Mouse (Mus musculus): ENCODE measurements around the gene Bach2. TPM values are rescaled to one million over a fixed set of nuclear protein-coding genes. Genes with fewer than 3 reads are reported as not detected.
A peak's percentile ranks its signal among the peaks of the same experiment; 100 is the strongest.

Bach2 gene
- polyA plus RNA-seq, 1 experiment from 2014 or later = 1.1 TPM

- no peaks in the 10 kb centered on the region for H3K27me3 ChIP-seq (replicated peaks; ENCODE audit: control insufficient read depth, insufficient read depth, low read length)
Observed at GRCm38 (mm10) chr4:32299970-32300369, 61.4 kb downstream of the Bach2 start.

GRCm38 (mm10) chr4:32302668-32303067 is 64.1 kb downstream of the Bach2 start:
- H3K4me1 ChIP-seq (replicated peaks; ENCODE audit: control insufficient read depth, insufficient read depth, low read length) = 0 out of 2 replicates have a peak, but pooled peaks cover 3% of the 10 kb centered on the region
- H3K36me3 ChIP-seq (ENCODE audit: control insufficient read depth, insufficient read depth) = no peaks in the 10 kb centered on the region
- no peak overlapping the region for H3K27ac ChIP-seq (ENCODE audit: low read depth, low read length)
- no peaks in the 10 kb centered on the region for H3K9me3 ChIP-seq (ENCODE audit: control insufficient read depth)
- no peak for ATAC-seq
- no peak overlapping the region for H3K4me3 ChIP-seq (ENCODE audit: low read depth, low read length)
- no peaks in the 10 kb centered on the region for H3K27me3 ChIP-seq (replicated peaks; ENCODE audit: control insufficient read depth, insufficient read depth, low read length)
- no peak overlapping the region for H3K9ac ChIP-seq (ENCODE audit: low read depth, low read length)
- 69% methylated on average over 5 of the region's 5 CpGs for WGBS
- no peak for TF ChIP-seq CTCF (IDR thresholded peaks at IDR 0.05; ENCODE audit: low read depth)
- H3K4me2 ChIP-seq (replicated peaks; ENCODE audit: low read depth) = peak overlapping the region; percentile 17; the same call in 1 of the 2 replicates

More at GRCm38 (mm10) chr4:32299970-32300369, 61.4 kb downstream of the Bach2 start:
- H3K4me3 ChIP-seq (ENCODE audit: low read depth, low read length) = no peak overlapping the region
- no peaks in the 10 kb centered on the region for H3K36me3 ChIP-seq (ENCODE audit: control insufficient read depth, insufficient read depth)
- H3K4me2 ChIP-seq (replicated peaks; ENCODE audit: low read depth) = no peak overlapping the region
- no peak overlapping the region for H3K9ac ChIP-seq (ENCODE audit: low read depth, low read length)
- no peaks in the 10 kb centered on the region for H3K9me3 ChIP-seq (ENCODE audit: control insufficient read depth)
- H3K27ac ChIP-seq (ENCODE audit: low read depth, low read length) = no peak overlapping the region
- 85% methylated on average over 3 of the region's 3 CpGs for WGBS
- no peaks in the 10 kb centered on the region for H3K4me1 ChIP-seq (replicated peaks; ENCODE audit: control insufficient read depth, insufficient read depth, low read length)
- ATAC-seq = no peak
- no peak for TF ChIP-seq CTCF (IDR thresholded peaks at IDR 0.05; ENCODE audit: low read depth)

GRCm38 (mm10) chr4:32303076-32303475 is 64.5 kb downstream of the Bach2 start:
- no peak for TF ChIP-seq CTCF (IDR thresholded peaks at IDR 0.05; ENCODE audit: low read depth)
- H3K27me3 ChIP-seq (replicated peaks; ENCODE audit: control insufficient read depth, insufficient read depth, low read length) = no peaks in the 10 kb centered on the region
- H3K4me1 ChIP-seq (replicated peaks; ENCODE audit: control insufficient read depth, insufficient read depth, low read length) = 0 out of 2 replicates have a peak, but pooled peaks cover 3% of the 10 kb centered on the region
- no peak overlapping the region for H3K4me3 ChIP-seq (ENCODE audit: low read depth, low read length)
- no peaks in the 10 kb centered on the region for H3K36me3 ChIP-seq (ENCODE audit: control insufficient read depth, insufficient read depth)
- peak overlapping the region; percentile 17 for H3K4me2 ChIP-seq (replicated peaks; ENCODE audit: low read depth)
- H3K27ac ChIP-seq (ENCODE audit: low read depth, low read length) = no peak overlapping the region
- H3K9me3 ChIP-seq (ENCODE audit: control insufficient read depth) = no peaks in the 10 kb centered on the region
- no peak overlapping the region for H3K9ac ChIP-seq (ENCODE audit: low read depth, low read length)
- 36% methylated on average over 4 of the region's 4 CpGs for WGBS
- ATAC-seq = no peak

GRCm38 (mm10) chr4:32303674-32304073 is 65.1 kb downstream of the Bach2 start:
- TF ChIP-seq CTCF (IDR thresholded peaks at IDR 0.05; ENCODE audit: low read depth) = no peak
- 0 out of 2 replicates have a peak, but pooled peaks cover 3% of the 10 kb centered on the region for H3K4me1 ChIP-seq (replicated peaks; ENCODE audit: control insufficient read depth, insufficient read depth, low read length)

GRCm38 (mm10) chr4:32304221-32304703 is 65.7 kb downstream of the Bach2 start:
- TF ChIP-seq CTCF (IDR thresholded peaks at IDR 0.05; ENCODE audit: low read depth) = no peak
- H3K9me3 ChIP-seq (ENCODE audit: control insufficient read depth) = no peaks in the 10 kb centered on the region
- H3K27ac ChIP-seq (ENCODE audit: low read depth, low read length) = no peak overlapping the region
- H3K27me3 ChIP-seq (replicated peaks; ENCODE audit: control insufficient read depth, insufficient read depth, low read length) = no peaks in the 10 kb centered on the region
- 0 out of 2 replicates have a peak, but pooled peaks have one; percentile 17 for ATAC-seq
- 25% methylated on average over 6 of the region's 6 CpGs for WGBS
- no peaks in the 10 kb centered on the region for H3K36me3 ChIP-seq (ENCODE audit: control insufficient read depth, insufficient read depth)
- peak overlapping the region; percentile 30 for H3K4me2 ChIP-seq (replicated peaks; ENCODE audit: low read depth)
- H3K9ac ChIP-seq (ENCODE audit: low read depth, low read length) = no peak overlapping the region
- H3K4me3 ChIP-seq (ENCODE audit: low read depth, low read length) = no peak overlapping the region
- H3K4me1 ChIP-seq (replicated peaks; ENCODE audit: control insufficient read depth, insufficient read depth, low read length) = 0 out of 2 replicates have a peak, but pooled peaks cover 3% of the 10 kb centered on the region

More at GRCm38 (mm10) chr4:32303674-32304073, 65.1 kb downstream of the Bach2 start:
- no peak overlapping the region for H3K9ac ChIP-seq (ENCODE audit: low read depth, low read length)
- no peaks in the 10 kb centered on the region for H3K9me3 ChIP-seq (ENCODE audit: control insufficient read depth)
- no peak overlapping the region for H3K4me3 ChIP-seq (ENCODE audit: low read depth, low read length)
- WGBS = 16% methylated on average over 8 of the region's 8 CpGs
- no peak for ATAC-seq
- H3K27ac ChIP-seq (ENCODE audit: low read depth, low read length) = no peak overlapping the region
- peak overlapping the region; percentile 25; the same call in 1 of the 2 replicates for H3K4me2 ChIP-seq (replicated peaks; ENCODE audit: low read depth)
- H3K36me3 ChIP-seq (ENCODE audit: control insufficient read depth, insufficient read depth) = no peaks in the 10 kb centered on the region
- H3K27me3 ChIP-seq (replicated peaks; ENCODE audit: control insufficient read depth, insufficient read depth, low read length) = no peaks in the 10 kb centered on the region

- 0 out of 2 replicates have a peak, but pooled peaks cover 3% of the 10 kb centered on the region for H3K4me1 ChIP-seq (replicated peaks; ENCODE audit: control insufficient read depth, insufficient read depth, low read length)
- H3K9ac ChIP-seq (ENCODE audit: low read depth, low read length) = no peak overlapping the region
- no peaks in the 10 kb centered on the region for H3K27me3 ChIP-seq (replicated peaks; ENCODE audit: control insufficient read depth, insufficient read depth, low read length)
- 66% methylated on average over 18 of the region's 18 CpGs for WGBS
- H3K27ac ChIP-seq (ENCODE audit: low read depth, low read length) = no peak overlapping the region
- TF ChIP-seq CTCF (IDR thresholded peaks at IDR 0.05; ENCODE audit: low read depth) = no peak
- H3K4me3 ChIP-seq (ENCODE audit: low read depth, low read length) = no peak overlapping the region
- no peaks in the 10 kb centered on the region for H3K9me3 ChIP-seq (ENCODE audit: control insufficient read depth)
- ATAC-seq = no peak
- peak overlapping the region; percentile 30; the same call in 1 of the 2 replicates for H3K4me2 ChIP-seq (replicated peaks; ENCODE audit: low read depth)
- no peaks in the 10 kb centered on the region for H3K36me3 ChIP-seq (ENCODE audit: control insufficient read depth, insufficient read depth)
Observed at GRCm38 (mm10) chr4:32305036-32305615, 66.5 kb downstream of the Bach2 start.
